Mouse (Mus musculus): ENCODE results near the gene Aym1. TPM values are rescaled to one million over a fixed set of nuclear protein-coding genes. Genes with fewer than 3 reads are reported as not detected.

Gene Aym1
- polyA plus RNA-seq, 1 experiment from 2014 or later: not detected

DNA sequence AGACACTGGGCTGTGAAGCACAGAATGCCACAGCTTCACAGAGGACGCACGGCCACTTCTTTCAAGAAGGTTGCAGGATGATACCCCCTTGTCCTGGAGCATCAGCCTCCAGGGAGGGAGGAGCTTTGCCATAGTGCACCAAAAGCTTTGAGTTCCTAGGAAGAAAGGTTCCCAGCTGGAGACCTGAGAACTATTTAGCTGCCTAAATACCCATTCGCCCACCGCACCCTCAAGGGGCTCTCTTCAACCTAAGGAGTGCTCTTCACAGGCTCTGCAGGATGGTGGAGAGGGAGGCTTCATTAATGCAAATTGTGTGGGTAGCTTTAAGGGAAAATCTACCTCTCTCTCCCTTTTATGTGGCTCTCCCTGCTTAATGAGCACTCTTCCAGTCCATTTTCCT is 25.5 kb downstream of the Aym1 start:
- H3K9me3 ChIP-seq (ENCODE audit: control insufficient read depth, low read length): 0 out of 2 replicates have a peak, but pooled peaks cover 2% of the 10 kb centered on the region
- H3K4me3 ChIP-seq (ENCODE audit: control insufficient read depth in 1 of 2, insufficient read depth in 1 of 2, low read depth in 1 of 2, low read length in 2 of 2): no peak overlapping the region
- no peak for ATAC-seq (ENCODE audit: insufficient number of reproducible peaks, insufficient read depth, low FRiP score, low read depth)
- no peak overlapping the region for H3K9ac ChIP-seq (ENCODE audit: low read length)
- no peaks in the 10 kb centered on the region for H3K4me1 ChIP-seq (ENCODE audit: control insufficient read depth in 2 of 2, insufficient read depth in 2 of 2, low read length in 2 of 2)
- WGBS: 46% methylated on average over 4 of the region's 4 CpGs
- no peaks in the 10 kb centered on the region for H3K27me3 ChIP-seq (ENCODE audit: control insufficient read depth, insufficient read depth, low read length)
- H3K4me2 ChIP-seq (ENCODE audit: low read length): no peak overlapping the region
- no peak overlapping the region for H3K27ac ChIP-seq (replicated peaks in 1 of 2; ENCODE audit: control insufficient read depth in 1 of 2, insufficient read depth in 1 of 2, low read depth in 2 of 2, low read length in 2 of 2)
- no peaks in the 10 kb centered on the region for H3K36me3 ChIP-seq (ENCODE audit: control insufficient read depth, insufficient read depth, low read length)

DNA sequence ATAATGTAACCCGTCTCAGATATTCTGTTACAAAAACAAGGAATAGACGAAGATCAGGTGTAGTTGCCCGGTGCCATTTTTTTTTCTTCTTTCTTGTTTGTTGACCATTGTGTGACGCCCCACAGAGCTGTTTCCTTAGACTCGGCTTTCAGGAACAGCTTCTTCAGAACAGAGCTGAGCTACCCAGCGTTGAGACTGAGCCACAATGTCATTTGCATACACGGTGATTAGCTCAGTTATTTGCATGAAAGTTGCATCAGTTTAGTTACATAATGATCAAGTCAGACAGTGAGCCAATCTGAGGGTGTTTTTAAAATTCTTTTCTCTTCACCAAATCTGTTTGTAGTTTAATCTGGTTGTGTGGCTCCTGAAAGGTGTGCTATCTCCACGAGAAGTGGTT is 36.7 kb downstream of the Aym1 start:
- 40% methylated on average over 8 of the region's 8 CpGs for WGBS
- no peak for ATAC-seq (ENCODE audit: insufficient number of reproducible peaks, insufficient read depth, low FRiP score, low read depth)
- H3K36me3 ChIP-seq (ENCODE audit: control insufficient read depth, insufficient read depth, low read length): no peaks in the 10 kb centered on the region

DNA sequence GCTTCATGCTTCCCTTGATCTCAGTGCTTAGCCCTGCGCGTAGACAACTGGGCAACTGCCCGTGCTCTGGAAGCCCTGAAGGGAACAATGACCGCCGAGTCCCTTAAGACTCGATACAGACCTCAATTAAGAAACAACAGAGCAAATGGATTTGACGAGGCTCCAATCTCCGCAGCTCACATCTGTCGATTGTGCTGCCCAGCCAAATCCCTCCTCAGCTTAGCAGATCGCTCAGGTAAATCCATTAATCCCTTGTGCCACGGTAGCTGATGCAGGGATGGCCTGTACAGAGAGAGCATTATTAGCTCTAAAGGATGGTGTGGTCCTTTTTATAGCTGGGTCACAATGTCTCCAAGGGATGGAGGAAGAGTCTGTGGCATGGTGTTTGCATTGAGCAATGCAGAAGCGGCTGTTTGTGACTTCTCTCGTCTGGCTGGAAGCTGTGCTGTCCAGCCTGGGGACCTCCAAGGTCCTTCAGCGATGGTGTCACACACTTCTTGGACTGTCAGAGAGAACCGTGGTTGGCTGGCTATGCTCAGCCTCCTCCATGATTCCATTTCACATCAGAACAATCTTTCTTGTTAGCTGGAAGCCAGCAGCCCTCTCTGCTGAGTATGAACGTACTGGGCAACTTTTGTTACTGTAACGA is 39.3 kb downstream of the Aym1 start:
- Histone ChIP-seq H3K9me3 (ENCODE audit: control insufficient read depth, low read length) (peaks cover 8% of the 10 kb centered on the region; the same call in 1 of the 2 replicates), H3K4me1 (ENCODE audit: control insufficient read depth in 2 of 2, insufficient read depth in 2 of 2, low read length in 2 of 2) (no peaks in the 10 kb centered on the region), H3K9ac (ENCODE audit: low read length) (no peak overlapping the region), H3K27me3 (ENCODE audit: control insufficient read depth, insufficient read depth, low read length) (no peaks in the 10 kb centered on the region), H3K36me3 (ENCODE audit: control insufficient read depth, insufficient read depth, low read length) (no peaks in the 10 kb centered on the region), H3K4me2 (ENCODE audit: low read length) (no peak overlapping the region), H3K27ac (replicated peaks in 1 of 2; ENCODE audit: control insufficient read depth in 1 of 2, insufficient read depth in 1 of 2, low read depth in 2 of 2, low read length in 2 of 2) (no peak overlapping the region), H3K4me3 (ENCODE audit: control insufficient read depth in 1 of 2, insufficient read depth in 1 of 2, low read depth in 1 of 2, low read length in 2 of 2) (no peak overlapping the region)
- 76% methylated on average over 17 of the region's 17 CpGs for WGBS
- ATAC-seq (ENCODE audit: insufficient number of reproducible peaks, insufficient read depth, low FRiP score, low read depth): no peak

More for the DNA sequence above, 36.7 kb downstream of the Aym1 start:
- H3K4me2 ChIP-seq (ENCODE audit: low read length): no peak overlapping the region
- no peaks in the 10 kb centered on the region for H3K4me1 ChIP-seq (ENCODE audit: control insufficient read depth in 2 of 2, insufficient read depth in 2 of 2, low read length in 2 of 2)
- no peak overlapping the region for H3K4me3 ChIP-seq (ENCODE audit: control insufficient read depth in 1 of 2, insufficient read depth in 1 of 2, low read depth in 1 of 2, low read length in 2 of 2)
- H3K27me3 ChIP-seq (ENCODE audit: control insufficient read depth, insufficient read depth, low read length): no peaks in the 10 kb centered on the region
- no peak overlapping the region for H3K27ac ChIP-seq (replicated peaks in 1 of 2; ENCODE audit: control insufficient read depth in 1 of 2, insufficient read depth in 1 of 2, low read depth in 2 of 2, low read length in 2 of 2)
- H3K9ac ChIP-seq (ENCODE audit: low read length): no peak overlapping the region
- no peaks in the 10 kb centered on the region for H3K9me3 ChIP-seq (ENCODE audit: control insufficient read depth, low read length)

DNA sequence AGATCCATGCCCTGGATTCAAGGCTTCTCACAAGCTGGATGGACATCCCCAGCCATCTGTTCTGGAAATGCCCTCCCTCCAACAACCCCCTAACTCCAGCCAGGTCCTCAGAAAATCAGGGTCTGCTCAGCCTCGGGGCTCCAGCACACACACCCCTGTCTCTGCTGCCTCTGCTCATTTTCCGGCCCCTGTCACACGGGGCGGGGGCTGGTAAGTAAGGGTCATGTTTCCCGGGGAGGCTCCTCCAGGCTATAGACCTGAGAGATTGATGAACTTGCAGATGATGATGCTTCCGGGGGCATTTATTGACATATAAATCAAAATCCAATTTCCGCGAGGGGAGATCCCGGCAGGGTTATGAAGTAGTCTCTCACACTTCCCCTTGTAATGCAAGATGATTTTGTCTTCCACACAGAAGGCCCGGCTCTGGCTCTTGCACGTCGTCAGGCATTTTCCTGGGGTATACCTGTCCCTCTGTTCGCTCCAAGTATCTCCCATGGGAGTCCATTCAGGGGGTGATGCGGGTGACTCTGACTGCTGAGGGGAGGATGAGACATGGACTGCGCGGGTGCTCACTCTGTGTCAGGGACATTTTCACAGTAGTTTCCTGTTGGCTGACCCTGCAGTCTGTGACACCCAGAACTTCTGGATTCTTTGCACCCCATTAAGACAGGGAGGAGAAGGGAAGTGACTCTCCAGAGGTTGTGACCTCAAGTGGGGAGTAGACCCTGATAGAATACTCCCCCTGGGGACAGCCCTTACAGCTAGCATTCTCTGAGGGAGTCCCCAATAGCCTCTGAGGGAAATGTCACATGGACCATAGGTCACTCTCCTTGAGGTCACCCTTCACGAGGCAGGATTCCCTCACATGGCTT is 40.6 kb downstream of the Aym1 start:
- no peak overlapping the region for H3K9ac ChIP-seq (ENCODE audit: low read length)
- no peaks in the 10 kb centered on the region for H3K36me3 ChIP-seq (ENCODE audit: control insufficient read depth, insufficient read depth, low read length)
- ATAC-seq (ENCODE audit: insufficient number of reproducible peaks, insufficient read depth, low FRiP score, low read depth): no peak
- 75% methylated on average over 17 of the region's 17 CpGs for WGBS
- no peaks in the 10 kb centered on the region for H3K27me3 ChIP-seq (ENCODE audit: control insufficient read depth, insufficient read depth, low read length)
- no peak overlapping the region for H3K4me2 ChIP-seq (ENCODE audit: low read length)
- no peak overlapping the region for H3K4me3 ChIP-seq (ENCODE audit: control insufficient read depth in 1 of 2, insufficient read depth in 1 of 2, low read depth in 1 of 2, low read length in 2 of 2)
- no peaks in the 10 kb centered on the region for H3K4me1 ChIP-seq (ENCODE audit: control insufficient read depth in 2 of 2, insufficient read depth in 2 of 2, low read length in 2 of 2)
- no peak overlapping the region for H3K27ac ChIP-seq (replicated peaks in 1 of 2; ENCODE audit: control insufficient read depth in 1 of 2, insufficient read depth in 1 of 2, low read depth in 2 of 2, low read length in 2 of 2)
- H3K9me3 ChIP-seq (ENCODE audit: control insufficient read depth, low read length): peaks cover 8% of the 10 kb centered on the region; the same call in 1 of the 2 replicates

DNA sequence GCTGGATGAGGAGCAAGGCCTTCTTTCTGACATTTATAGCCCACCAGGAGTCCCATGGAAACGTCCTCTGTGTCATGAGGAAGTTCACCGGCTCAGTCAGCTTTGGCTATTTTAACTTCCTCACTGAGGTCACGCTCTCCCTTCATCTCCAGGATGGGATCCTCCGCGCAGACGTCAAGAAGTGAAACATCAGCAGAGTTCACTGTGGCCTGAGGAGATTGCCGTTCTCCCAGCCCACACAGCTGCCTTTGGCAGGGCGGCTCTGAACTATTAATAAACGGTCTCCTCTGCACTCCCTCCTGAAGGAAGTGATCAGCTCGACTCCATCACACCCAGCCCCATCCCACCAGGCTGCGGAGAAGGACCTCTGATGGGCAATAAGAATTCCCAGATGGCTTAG is 45.6 kb downstream of the Aym1 start:
- Histone ChIP-seq H3K4me1 (ENCODE audit: control insufficient read depth in 2 of 2, insufficient read depth in 2 of 2, low read length in 2 of 2) (no peaks in the 10 kb centered on the region), H3K4me2 (ENCODE audit: low read length) (no peak overlapping the region), H3K9ac (ENCODE audit: low read length) (no peak overlapping the region), H3K4me3 (ENCODE audit: control insufficient read depth in 1 of 2, insufficient read depth in 1 of 2, low read depth in 1 of 2, low read length in 2 of 2) (no peak overlapping the region), H3K27ac (replicated peaks in 1 of 2; ENCODE audit: control insufficient read depth in 1 of 2, insufficient read depth in 1 of 2, low read depth in 2 of 2, low read length in 2 of 2) (no peak overlapping the region), H3K9me3 (ENCODE audit: control insufficient read depth, low read length) (peaks cover 8% of the 10 kb centered on the region; the same call in 1 of the 2 replicates), H3K27me3 (ENCODE audit: control insufficient read depth, insufficient read depth, low read length) (no peaks in the 10 kb centered on the region), H3K36me3 (ENCODE audit: control insufficient read depth, insufficient read depth, low read length) (no peaks in the 10 kb centered on the region)
- no peak for ATAC-seq (ENCODE audit: insufficient number of reproducible peaks, insufficient read depth, low FRiP score, low read depth)
- 60% methylated on average over 11 of the region's 11 CpGs for WGBS

DNA sequence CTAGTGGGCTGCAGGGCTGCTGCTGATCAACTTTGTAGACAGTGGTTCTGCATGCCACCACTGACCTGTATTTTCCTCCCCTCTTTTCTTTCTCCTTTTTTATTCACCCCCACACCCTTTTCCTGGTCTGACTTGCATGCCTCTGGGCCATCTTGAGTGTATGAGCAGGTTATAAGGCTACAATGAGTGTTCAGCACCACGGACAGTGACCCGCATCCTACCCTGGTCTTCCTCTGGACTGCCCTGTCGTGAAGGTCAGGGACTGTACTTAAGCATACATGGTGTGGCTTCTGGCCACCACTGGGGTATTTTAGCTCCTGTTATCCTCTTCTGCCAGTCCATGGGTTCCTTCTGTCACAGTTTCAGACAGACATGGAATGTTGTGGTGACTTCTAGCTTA is 50.3 kb downstream of the Aym1 start:
- no peaks in the 10 kb centered on the region for H3K4me1 ChIP-seq (ENCODE audit: control insufficient read depth in 2 of 2, insufficient read depth in 2 of 2, low read length in 2 of 2)
- no peaks in the 10 kb centered on the region for H3K36me3 ChIP-seq (ENCODE audit: control insufficient read depth, insufficient read depth, low read length)
- H3K27ac ChIP-seq (replicated peaks in 1 of 2; ENCODE audit: control insufficient read depth in 1 of 2, insufficient read depth in 1 of 2, low read depth in 2 of 2, low read length in 2 of 2): no peak overlapping the region
- no peak overlapping the region for H3K9ac ChIP-seq (ENCODE audit: low read length)
- H3K4me3 ChIP-seq (ENCODE audit: control insufficient read depth in 1 of 2, insufficient read depth in 1 of 2, low read depth in 1 of 2, low read length in 2 of 2): no peak overlapping the region
- WGBS: 3% methylated on average over 3 of the region's 3 CpGs
- ATAC-seq (ENCODE audit: insufficient number of reproducible peaks, insufficient read depth, low FRiP score, low read depth): no peak
- no peak overlapping the region for H3K4me2 ChIP-seq (ENCODE audit: low read length)
- no peaks in the 10 kb centered on the region for H3K9me3 ChIP-seq (ENCODE audit: control insufficient read depth, low read length)
- no peaks in the 10 kb centered on the region for H3K27me3 ChIP-seq (ENCODE audit: control insufficient read depth, insufficient read depth, low read length)
